Mouse (Mus musculus) urinary bladder, postnatal 0 days (tissue): ENCODE results near the gene Siah1a. TPM values are rescaled to one million over a fixed set of nuclear protein-coding genes. Genes with fewer than 3 reads are reported as not detected.

ENCODE experiments used
- polyA plus RNA-seq: library from polyadenylated mRNA; unstranded; fragments of >200 nt; fragmentation: Nextera tagmentation; extraction: Ambion mirVana; gene quantifications from 2 replicates; pipeline ENCODE4 v1.2.1, GENCODE M21; 2015

Gene Siah1a
- polyA plus RNA-seq = 26.1 and 30.9 TPM in 2 replicates

GRCm38 (mm10) chr8:86745221-86745934, at the start of gene Siah1a, which contains the start of gene Gm10638:
Gene Siah1a (minus strand): TSS chr8:86745934.
Gene Gm10638 (plus strand): TSS chr8:86745699.

Other genes starting within 250 kb of the Siah1a start
- 0.08 TPM in 1 of 2 replicates, not detected in the other for gene Abcc12, start 165.2 kb downstream of the Siah1a start, polyA plus RNA-seq
- gene Lonp2, start 121.9 kb downstream of the Siah1a start, polyA plus RNA-seq = 49.8 and 56.8 TPM in 2 replicates
- 6.2 and 7.3 TPM in 2 replicates for gene Gm10638, start 235 bp downstream of the Siah1a start, polyA plus RNA-seq
- gene N4bp1, start 139.3 kb upstream of the Siah1a start, polyA plus RNA-seq = 4.1 and 4.4 TPM in 2 replicates